In genomic region chr2:118761906-118762783, GRCm38 (mm10) we compare ENCODE assay signal across 8 mouse cellular contexts. TPM values are rescaled to one million over a fixed set of nuclear protein-coding genes. Genes with fewer than 3 reads are reported as not detected.
DNase-seq lines count a peak whose midpoint lies in the region; ATAC-seq and TF ChIP-seq lines count a peak whose summit lies in the region.

Ccdc9b (minus strand) TSS chr2:118762661.

- H3K27ac ChIP-seq in forebrain, embryonic 13.5 days = peak within 1 kb of the TSS; percentile 99
- peak within 1 kb of the TSS; percentile 99 for H3K27ac ChIP-seq in heart, embryonic 16.5 days (ENCODE audit: low read length)
- H3K27ac ChIP-seq in liver, embryonic 14.5 days = peak within 1 kb of the TSS; percentile 63
- H3K27ac ChIP-seq in stomach, postnatal 0 days (replicated peaks) = peak within 1 kb of the TSS; percentile 96

- H3K9ac ChIP-seq in forebrain, embryonic 13.5 days = peak within 1 kb of the TSS; percentile 62
- peak within 1 kb of the TSS; percentile 63 for H3K9ac ChIP-seq in heart, embryonic 16.5 days (ENCODE audit: low read length)
- H3K9ac ChIP-seq in liver, embryonic 14.5 days (replicated peaks) = peak within 1 kb of the TSS; percentile 44; the same call in 1 of the 2 replicates
- peak within 1 kb of the TSS; percentile 68 for H3K9ac ChIP-seq in stomach, postnatal 0 days (ENCODE audit: low read length)

- TF ChIP-seq CTCF in E14TG2a.4 (conservative IDR thresholded peaks at IDR 0.05; ENCODE audit: low read length) = no peak
- TF ChIP-seq CTCF in liver, embryonic 14.5 days (IDR thresholded peaks at IDR 0.05; ENCODE audit: low read depth) = no peak
- no peak for TF ChIP-seq CTCF in stomach, postnatal 0 days (IDR thresholded peaks at IDR 0.05; ENCODE audit: low read depth)

- no peaks in the 10 kb centered on the region for H3K36me3 ChIP-seq in E14TG2a.4 (ENCODE audit: insufficient read depth, low read length)
- no peaks in the 10 kb centered on the region for H3K36me3 ChIP-seq in forebrain, embryonic 13.5 days (ENCODE audit: poor library complexity, severe bottlenecking)
- no peaks in the 10 kb centered on the region for H3K36me3 ChIP-seq in heart, embryonic 16.5 days (ENCODE audit: control insufficient read depth, insufficient read depth)
- no peaks in the 10 kb centered on the region for H3K36me3 ChIP-seq in liver, embryonic 14.5 days (replicated peaks; ENCODE audit: control insufficient read depth, insufficient read depth, low read depth)
- peaks cover 3% of the 10 kb centered on the region; the same call in 1 of the 2 replicates for H3K36me3 ChIP-seq in stomach, postnatal 0 days (ENCODE audit: control insufficient read depth, insufficient read depth, low read length)

- ATAC-seq in cerebellum, adult (ENCODE audit: insufficient number of reproducible peaks, low FRiP score, low TSS enrichment) = peak; percentile 60
- peak; percentile 88 for ATAC-seq in forebrain, embryonic 13.5 days
- peak; percentile 78 for ATAC-seq in heart, embryonic 16.5 days (replicated peaks; ENCODE audit: extremely low read depth, insufficient read depth, low FRiP score)
- peak; percentile 81 for ATAC-seq in liver, embryonic 14.5 days (ENCODE audit: insufficient read depth)
- peak; percentile 83 for ATAC-seq in stomach, postnatal 0 days (ENCODE audit: low FRiP score, low TSS enrichment)

- peaks cover 76% of the 10 kb centered on the region for H3K27me3 ChIP-seq in E14TG2a.4 (ENCODE audit: insufficient read depth, low read length)
- H3K27me3 ChIP-seq in forebrain, embryonic 13.5 days = peaks cover 4% of the 10 kb centered on the region; the same call in 1 of the 2 replicates
- H3K27me3 ChIP-seq in heart, embryonic 16.5 days (ENCODE audit: control insufficient read depth, insufficient read depth, low read length) = no peaks in the 10 kb centered on the region
- no peaks in the 10 kb centered on the region for H3K27me3 ChIP-seq in liver, embryonic 14.5 days (ENCODE audit: control insufficient read depth, insufficient read depth, low read length)
- H3K27me3 ChIP-seq in stomach, postnatal 0 days (ENCODE audit: control insufficient read depth, insufficient read depth, low read length) = no peaks in the 10 kb centered on the region

- no peak for TF ChIP-seq EP300 in liver, embryonic 14.5 days (IDR thresholded peaks at IDR 0.05; ENCODE audit: low read depth)
- peak; percentile 81 for TF ChIP-seq EP300 in stomach, postnatal 0 days (optimal IDR thresholded peaks at IDR 0.05)

- peak within 1 kb of the TSS; percentile 55 for H3K4me3 ChIP-seq in E14TG2a.4 (replicated peaks; ENCODE audit: low read length)
- peak within 1 kb of the TSS; percentile 23 for H3K4me3 ChIP-seq in forebrain, embryonic 13.5 days
- peak within 1 kb of the TSS; percentile 42 for H3K4me3 ChIP-seq in heart, embryonic 16.5 days (ENCODE audit: low read length)
- H3K4me3 ChIP-seq in liver, embryonic 14.5 days (ENCODE audit: insufficient read depth in 1 of 2, low read depth in 2 of 2, low read length in 2 of 2) = peak within 1 kb of the TSS; percentile 12 to 34; a peak in 3 of 4 replicates
- peak within 1 kb of the TSS; percentile 28 for H3K4me3 ChIP-seq in stomach, postnatal 0 days (ENCODE audit: low read depth, low read length)

- peak within 1 kb of the TSS; percentile 56 for H3K4me2 ChIP-seq in forebrain, embryonic 13.5 days
- H3K4me2 ChIP-seq in heart, embryonic 16.5 days (ENCODE audit: low read depth, low read length) = peak within 1 kb of the TSS; percentile 71
- peak within 1 kb of the TSS; percentile 68 for H3K4me2 ChIP-seq in liver, embryonic 14.5 days (ENCODE audit: low read depth)
- peak within 1 kb of the TSS; percentile 57 for H3K4me2 ChIP-seq in stomach, postnatal 0 days (replicated peaks; ENCODE audit: low read depth)

- H3K9me3 ChIP-seq in E14TG2a.4 (ENCODE audit: low read length) = no peaks in the 10 kb centered on the region
- H3K9me3 ChIP-seq in forebrain, embryonic 13.5 days (replicated peaks) = no peaks in the 10 kb centered on the region
- H3K9me3 ChIP-seq in heart, embryonic 16.5 days (replicated peaks; ENCODE audit: control insufficient read depth, low read length) = no peaks in the 10 kb centered on the region
- H3K9me3 ChIP-seq in liver, embryonic 14.5 days (ENCODE audit: control insufficient read depth, low read length) = no peaks in the 10 kb centered on the region
- H3K9me3 ChIP-seq in stomach, postnatal 0 days (ENCODE audit: control insufficient read depth, low read length) = no peaks in the 10 kb centered on the region

- WGBS in forebrain, embryonic 13.5 days = 2% methylated on average over 29 of the region's 29 CpGs
- WGBS in heart, embryonic 16.5 days = 7% methylated on average over 29 of the region's 29 CpGs
- 22% methylated on average over 29 of the region's 29 CpGs for WGBS in liver, embryonic 14.5 days (ENCODE audit: insufficient replicate concordance)
- 6% methylated on average over 29 of the region's 29 CpGs for WGBS in stomach, postnatal 0 days

- peak; percentile 97 for DNase-seq in kidney, postnatal 25 days
- peak; percentile 49 to 60 (median 51) for DNase-seq in liver, embryonic 14.5 days (ENCODE audit: low read depth in 3 of 3, low spot score in 3 of 3)
- DNase-seq in neural tube, embryonic 10.5 days (ENCODE audit: extremely low spot score, low spot score) = peak; percentile 68
- peak; percentile 92 for DNase-seq in stomach, postnatal 0 days (ENCODE audit: low spot score)

- H3K4me1 ChIP-seq in E14TG2a.4 (replicated peaks; ENCODE audit: low read depth, low read length) = peaks cover 66% of the 10 kb centered on the region
- peaks cover 50% of the 10 kb centered on the region for H3K4me1 ChIP-seq in forebrain, embryonic 13.5 days
- peaks cover 52% of the 10 kb centered on the region for H3K4me1 ChIP-seq in heart, embryonic 16.5 days (ENCODE audit: control insufficient read depth, insufficient read depth, low read length)
- peaks cover 15 to 20% of the 10 kb centered on the region in 2 experiments for H3K4me1 ChIP-seq in liver, embryonic 14.5 days (replicated peaks; ENCODE audit: control insufficient read depth in 2 of 2, insufficient read depth in 2 of 2, low read length in 1 of 2)
- peaks cover 16% of the 10 kb centered on the region for H3K4me1 ChIP-seq in stomach, postnatal 0 days (replicated peaks; ENCODE audit: control insufficient read depth, insufficient read depth)

RNA-seq across cellular contexts. Expression of gene Ccdc9b, which starts in this region (rescaled TPM):
- polyA plus RNA-seq in forebrain, embryonic 13.5 days (2015; fragmentation: Nextera tagmentation; extraction: Ambion mirVana) = 1.5 and 2.0 TPM in 2 replicates
- polyA plus RNA-seq in heart, embryonic 16.5 days (2015; fragmentation: Nextera tagmentation; extraction: Ambion mirVana) = 2.0 and 3.2 TPM in 2 replicates
- polyA plus RNA-seq in liver, embryonic 14.5 days (2012; rRNA removed) = 0.28 and 0.39 TPM in 2 replicates
- 0.04 and 0.16 TPM in 2 replicates for polyA plus RNA-seq in liver, embryonic 14.5 days (2014; fragmentation: Nextera tagmentation; extraction: Ambion mirVana)
- 2.9 TPM in 2 replicates for polyA plus RNA-seq in stomach, postnatal 0 days (2015; fragmentation: Nextera tagmentation; extraction: Ambion mirVana)

Comparison
In these comparisons a context has a peak if more than half of its experiments do, and no peak if none do; other contexts are left out.
1. Peak in every context shown above with its lines: DNase-seq, ATAC-seq, H3K4me3 ChIP-seq and H3K27ac ChIP-seq.
2. Peak in DNase-seq, ATAC-seq, H3K4me3 ChIP-seq, H3K27ac ChIP-seq, H3K9ac ChIP-seq and H3K4me2 ChIP-seq in liver, embryonic 14.5 days; RNA of the gene not detected or under 1 TPM.